Mouse (Mus musculus): ENCODE data around the gene Tmem219.
"Not testable (repeated sequence)": the region's sequence is repeated elsewhere in the genome, so short reads cannot be mapped to it uniquely, and the experiment has no call there.

Tmem219 gene

GRCm38 (mm10) chr7:126941171-126941570 is 18.5 kb upstream of the Tmem219 start:
- no peaks in the 10 kb centered on the region for H3K27me3 ChIP-seq (ENCODE audit: insufficient read depth, low read length)
- H3K4me1 ChIP-seq (replicated peaks; ENCODE audit: low read depth, low read length), result peaks cover 31% of the 10 kb centered on the region
- H3K4me3 ChIP-seq (replicated peaks; ENCODE audit: low read length), result no peak overlapping the region
- H3K36me3 ChIP-seq (ENCODE audit: insufficient read depth, low read length), result peaks cover 85% of the 10 kb centered on the region
- TF ChIP-seq NANOG (IDR thresholded peaks at IDR 0.05; ENCODE audit: borderline replicate concordance, low read length) (no peak), CTCF (conservative IDR thresholded peaks at IDR 0.05; ENCODE audit: low read length) (no peak)
- no peaks in the 10 kb centered on the region for H3K9me3 ChIP-seq (ENCODE audit: low read length)

GRCm38 (mm10) chr7:126932652-126933051 is 9.9 kb upstream of the Tmem219 start:
- Histone ChIP-seq H3K4me1 (replicated peaks; ENCODE audit: low read depth, low read length) (peaks cover 40% of the 10 kb centered on the region), H3K27me3 (ENCODE audit: insufficient read depth, low read length) (peaks cover 5% of the 10 kb centered on the region), H3K36me3 (ENCODE audit: insufficient read depth, low read length) (peaks cover 73% of the 10 kb centered on the region), H3K4me3 (replicated peaks; ENCODE audit: low read length) (no peak overlapping the region), H3K9me3 (ENCODE audit: low read length) (no peaks in the 10 kb centered on the region)
- TF ChIP-seq NANOG (IDR thresholded peaks at IDR 0.05; ENCODE audit: borderline replicate concordance, low read length) (no peak), CTCF (conservative IDR thresholded peaks at IDR 0.05; ENCODE audit: low read length) (no peak), POU5F1 (IDR thresholded peaks at IDR 0.05; ENCODE audit: borderline replicate concordance, low read length) (no peak)

- Histone ChIP-seq H3K27me3 (ENCODE audit: insufficient read depth, low read length) (peaks cover 9% of the 10 kb centered on the region), H3K4me1 (replicated peaks; ENCODE audit: low read depth, low read length) (peaks cover 45% of the 10 kb centered on the region), H3K9me3 (ENCODE audit: low read length) (no peaks in the 10 kb centered on the region), H3K36me3 (ENCODE audit: insufficient read depth, low read length) (peaks cover 38% of the 10 kb centered on the region), H3K4me3 (replicated peaks; ENCODE audit: low read length) (peak overlapping the region; percentile 94)
- TF ChIP-seq CTCF (conservative IDR thresholded peaks at IDR 0.05; ENCODE audit: low read length) (no peak), NANOG (IDR thresholded peaks at IDR 0.05; ENCODE audit: borderline replicate concordance, low read length) (no peak), POU5F1 (IDR thresholded peaks at IDR 0.05; ENCODE audit: borderline replicate concordance, low read length) (no peak)
Measured at GRCm38 (mm10) chr7:126929046-126929445, 6.3 kb upstream of the Tmem219 start.

- TF ChIP-seq CTCF (conservative IDR thresholded peaks at IDR 0.05; ENCODE audit: low read length) (no peak), NANOG (IDR thresholded peaks at IDR 0.05; ENCODE audit: borderline replicate concordance, low read length) (no peak), POU5F1 (IDR thresholded peaks at IDR 0.05; ENCODE audit: borderline replicate concordance, low read length) (no peak)
- Histone ChIP-seq H3K36me3 (ENCODE audit: insufficient read depth, low read length) (peaks cover 35% of the 10 kb centered on the region), H3K4me3 (replicated peaks; ENCODE audit: low read length) (peak within 1 kb of the TSS; percentile 94), H3K4me1 (replicated peaks; ENCODE audit: low read depth, low read length) (peaks cover 42% of the 10 kb centered on the region), H3K9me3 (ENCODE audit: low read length) (no peaks in the 10 kb centered on the region), H3K27me3 (ENCODE audit: insufficient read depth, low read length) (peaks cover 9% of the 10 kb centered on the region)
Measured at GRCm38 (mm10) chr7:126928384-126929037, 5.8 kb upstream of the Tmem219 start, which contains the start of gene Kctd13. Gene Kctd13 (plus strand): TSS chr7:126928879.

GRCm38 (mm10) chr7:126926299-126926698 is 3.6 kb upstream of the Tmem219 start:
- TF ChIP-seq POU5F1 (IDR thresholded peaks at IDR 0.05; ENCODE audit: borderline replicate concordance, low read length) (no peak), CTCF (conservative IDR thresholded peaks at IDR 0.05; ENCODE audit: low read length) (no peak), NANOG (IDR thresholded peaks at IDR 0.05; ENCODE audit: borderline replicate concordance, low read length) (no peak)
- H3K36me3 ChIP-seq (ENCODE audit: insufficient read depth, low read length), result peaks cover 14% of the 10 kb centered on the region
- peaks cover 9% of the 10 kb centered on the region for H3K27me3 ChIP-seq (ENCODE audit: insufficient read depth, low read length)
- H3K4me3 ChIP-seq (replicated peaks; ENCODE audit: low read length), result no peak overlapping the region
- no peaks in the 10 kb centered on the region for H3K9me3 ChIP-seq (ENCODE audit: low read length)
- peaks cover 27% of the 10 kb centered on the region for H3K4me1 ChIP-seq (replicated peaks; ENCODE audit: low read depth, low read length)

- no peak for TF ChIP-seq CTCF (conservative IDR thresholded peaks at IDR 0.05; ENCODE audit: low read length)
- no peak for TF ChIP-seq POU5F1 (IDR thresholded peaks at IDR 0.05; ENCODE audit: borderline replicate concordance, low read length)
- no peak for TF ChIP-seq NANOG (IDR thresholded peaks at IDR 0.05; ENCODE audit: borderline replicate concordance, low read length)
- Histone ChIP-seq H3K4me3 (replicated peaks; ENCODE audit: low read length) (no peak overlapping the region), H3K4me1 (replicated peaks; ENCODE audit: low read depth, low read length) (peaks cover 11% of the 10 kb centered on the region), H3K9me3 (ENCODE audit: low read length) (no peaks in the 10 kb centered on the region), H3K27me3 (ENCODE audit: insufficient read depth, low read length) (peaks cover 6% of the 10 kb centered on the region), H3K36me3 (ENCODE audit: insufficient read depth, low read length) (no peaks in the 10 kb centered on the region)
Measured at GRCm38 (mm10) chr7:126923999-126924398, 1.3 kb upstream of the Tmem219 start.

GRCm38 (mm10) chr7:126921563-126921962 is 1.2 kb downstream of the Tmem219 start:
- H3K36me3 ChIP-seq (ENCODE audit: insufficient read depth, low read length), result no peaks in the 10 kb centered on the region

GRCm38 (mm10) chr7:126919973-126920372 is 2.7 kb downstream of the Tmem219 start:
- Histone ChIP-seq H3K27me3 (ENCODE audit: insufficient read depth, low read length) (no peaks in the 10 kb centered on the region), H3K9me3 (ENCODE audit: low read length) (no peaks in the 10 kb centered on the region), H3K4me3 (replicated peaks; ENCODE audit: low read length) (no peak overlapping the region), H3K4me1 (replicated peaks; ENCODE audit: low read depth, low read length) (peaks cover 6% of the 10 kb centered on the region), H3K36me3 (ENCODE audit: insufficient read depth, low read length) (no peaks in the 10 kb centered on the region)
- TF ChIP-seq NANOG (IDR thresholded peaks at IDR 0.05; ENCODE audit: borderline replicate concordance, low read length) (no peak), POU5F1 (IDR thresholded peaks at IDR 0.05; ENCODE audit: borderline replicate concordance, low read length) (no peak), CTCF (conservative IDR thresholded peaks at IDR 0.05; ENCODE audit: low read length) (no peak)

More at GRCm38 (mm10) chr7:126921563-126921962, 1.2 kb downstream of the Tmem219 start:
- H3K27me3 ChIP-seq (ENCODE audit: insufficient read depth, low read length), result no peaks in the 10 kb centered on the region
- peaks cover 10% of the 10 kb centered on the region for H3K4me1 ChIP-seq (replicated peaks; ENCODE audit: low read depth, low read length)
- H3K9me3 ChIP-seq (ENCODE audit: low read length), result no peaks in the 10 kb centered on the region
- no peak for TF ChIP-seq NANOG (IDR thresholded peaks at IDR 0.05; ENCODE audit: borderline replicate concordance, low read length)
- TF ChIP-seq POU5F1 (IDR thresholded peaks at IDR 0.05; ENCODE audit: borderline replicate concordance, low read length), result no peak
- TF ChIP-seq CTCF (conservative IDR thresholded peaks at IDR 0.05; ENCODE audit: low read length), result no peak
- H3K4me3 ChIP-seq (replicated peaks; ENCODE audit: low read length), result no peak overlapping the region

- not testable (repeated sequence) for H3K9me3 ChIP-seq (ENCODE audit: low read length)
Measured at GRCm38 (mm10) chr7:126918356-126918755, 4.4 kb downstream of the Tmem219 start.

More at GRCm38 (mm10) chr7:126918356-126918755, 4.4 kb downstream of the Tmem219 start:
- H3K4me3 ChIP-seq (replicated peaks; ENCODE audit: low read length); H3K4me1 ChIP-seq (replicated peaks; ENCODE audit: low read depth, low read length); H3K27me3 ChIP-seq (ENCODE audit: insufficient read depth, low read length); H3K36me3 ChIP-seq (ENCODE audit: insufficient read depth, low read length): not testable (repeated sequence)

All from E14TG2a.4 (cell line).